Mouse (Mus musculus) thymus, postnatal 10 days (tissue): ENCODE measurements around the gene Usp22.
"Not testable (repeated sequence)": the region's sequence is repeated elsewhere in the genome, so short reads cannot be mapped to it uniquely, and the experiment has no call there.

Source experiments
- DNase-seq, 2 experiments: peaks; one replicate each; pipeline ENCODE4 v3.0.0; 2021; ENCODE audit warnings: low spot score in 2 of 2

Gene Usp22

GRCm38 (mm10) chr11:61143564-61144469 is 31.0 kb downstream of the Usp22 start:
- peak in 1 of 2 experiments; percentile 54 for DNase-seq

GRCm38 (mm10) chr11:61142941-61143530 is 31.8 kb downstream of the Usp22 start:
- DNase-seq = no peak

DNA sequence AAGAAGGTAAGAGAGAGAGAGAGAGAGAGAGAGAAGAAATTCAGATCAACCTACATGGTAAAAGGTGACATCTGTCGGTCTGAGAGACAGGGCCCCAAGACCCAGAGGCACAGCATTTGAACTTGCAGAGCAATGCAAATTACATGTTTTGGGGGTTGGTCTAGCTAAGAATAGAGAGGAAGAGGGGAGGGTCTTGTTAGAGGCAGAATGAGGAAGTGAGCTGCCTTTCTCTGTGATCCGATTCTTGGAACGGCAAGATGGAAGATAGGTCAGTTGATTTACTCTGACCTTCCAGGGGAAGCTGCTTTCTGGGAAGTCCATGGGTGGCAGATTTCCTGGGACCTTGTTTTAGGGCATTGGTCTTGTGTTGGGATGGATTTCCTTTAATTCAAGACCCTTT is 32.6 kb downstream of the Usp22 start:
- DNase-seq = peak; percentile 56 to 67

GRCm38 (mm10) chr11:61141693-61142092 is 33.2 kb downstream of the Usp22 start:
- no peak for DNase-seq

- DNase-seq = no peak
Measured at GRCm38 (mm10) chr11:61132943-61133342, 41.9 kb downstream of the Usp22 start.

DNA sequence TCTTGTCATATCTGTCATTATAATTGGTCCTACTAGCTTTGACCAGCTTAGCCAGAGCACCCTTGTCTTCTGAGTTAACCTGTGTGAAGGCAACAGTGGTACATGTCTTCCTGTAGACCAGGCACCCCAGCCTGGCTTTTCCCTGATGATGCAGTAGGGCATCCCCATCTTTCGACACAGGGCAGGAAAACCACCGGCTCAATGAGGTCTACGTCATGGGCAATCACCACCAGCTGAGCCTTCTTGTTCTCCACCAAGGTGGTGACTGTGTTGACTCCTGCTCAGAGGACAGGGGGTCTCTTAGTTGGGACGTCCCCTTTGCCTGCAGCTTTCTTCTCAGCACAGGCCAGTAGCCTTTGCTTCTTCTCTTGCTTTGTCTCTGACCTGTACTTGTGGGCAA is 44.2 kb downstream of the Usp22 start:
- DNase-seq = not testable (repeated sequence)

DNA sequence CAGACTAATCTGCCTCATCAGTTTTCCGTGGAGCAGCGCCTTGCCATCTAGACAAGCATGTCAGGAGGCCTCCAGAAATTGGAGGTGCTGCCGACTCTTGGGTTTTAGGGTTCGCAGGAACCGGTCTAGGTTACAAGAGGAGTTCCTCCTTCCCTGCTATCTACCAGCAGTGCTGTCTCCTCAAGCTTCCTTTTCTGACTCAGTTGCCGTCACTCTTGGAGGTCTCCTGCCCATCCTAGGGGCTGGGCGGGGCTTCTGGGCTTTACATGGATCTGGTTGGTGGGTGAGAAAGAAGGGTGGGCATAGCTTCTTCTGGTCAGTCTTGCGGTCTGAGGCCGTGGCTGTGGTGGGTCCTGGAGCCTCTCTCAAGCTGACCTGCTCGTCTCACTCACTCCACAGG is 45.5 kb downstream of the Usp22 start:
- no peak for DNase-seq

- no peak for DNase-seq
Measured at GRCm38 (mm10) chr11:61127421-61128055, 47.3 kb downstream of the Usp22 start.

GRCm38 (mm10) chr11:61126606-61127355 is 48.1 kb downstream of the Usp22 start, which contains the start of gene Tnfrsf13b:
Gene Tnfrsf13b, plus strand, starts transcription at chr11:61126755.
- no peak for DNase-seq

- no peak for DNase-seq
Measured at GRCm38 (mm10) chr11:61125970-61126369, 48.9 kb downstream of the Usp22 start.

GRCm38 (mm10) chr11:61123886-61124285 is 51.0 kb downstream of the Usp22 start:
- no peak for DNase-seq

GRCm38 (mm10) chr11:61122769-61123288 is 52.0 kb downstream of the Usp22 start:
- DNase-seq = no peak

DNA sequence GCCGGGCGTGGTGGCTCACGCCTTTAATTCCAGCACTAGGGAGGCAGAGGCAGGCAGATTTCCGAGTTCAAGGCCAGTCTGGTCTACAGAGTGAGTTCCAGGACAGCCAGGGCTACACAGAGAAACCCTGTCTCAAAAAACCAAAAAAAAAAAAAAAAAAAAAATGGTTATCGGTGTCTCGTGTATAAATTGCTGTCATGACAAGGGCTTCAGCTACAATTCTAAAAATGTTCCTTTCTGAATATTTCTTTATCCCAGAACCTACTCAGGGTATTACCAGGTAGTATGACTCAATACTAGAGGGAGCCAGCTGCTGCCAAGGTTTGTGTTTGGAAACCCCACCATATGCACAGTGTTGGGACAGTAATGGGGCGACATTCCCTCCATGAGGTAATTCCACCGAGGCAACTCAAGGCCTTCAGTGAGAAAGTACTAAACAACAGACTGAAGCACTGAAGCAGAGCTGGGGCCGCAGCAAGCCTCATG is 52.5 kb downstream of the Usp22 start:
- no peak for DNase-seq

- DNase-seq = no peak
Measured at GRCm38 (mm10) chr11:61119996-61120583, 54.8 kb downstream of the Usp22 start.

GRCm38 (mm10) chr11:61116226-61116625 is 58.6 kb downstream of the Usp22 start:
- DNase-seq = no peak

DNA sequence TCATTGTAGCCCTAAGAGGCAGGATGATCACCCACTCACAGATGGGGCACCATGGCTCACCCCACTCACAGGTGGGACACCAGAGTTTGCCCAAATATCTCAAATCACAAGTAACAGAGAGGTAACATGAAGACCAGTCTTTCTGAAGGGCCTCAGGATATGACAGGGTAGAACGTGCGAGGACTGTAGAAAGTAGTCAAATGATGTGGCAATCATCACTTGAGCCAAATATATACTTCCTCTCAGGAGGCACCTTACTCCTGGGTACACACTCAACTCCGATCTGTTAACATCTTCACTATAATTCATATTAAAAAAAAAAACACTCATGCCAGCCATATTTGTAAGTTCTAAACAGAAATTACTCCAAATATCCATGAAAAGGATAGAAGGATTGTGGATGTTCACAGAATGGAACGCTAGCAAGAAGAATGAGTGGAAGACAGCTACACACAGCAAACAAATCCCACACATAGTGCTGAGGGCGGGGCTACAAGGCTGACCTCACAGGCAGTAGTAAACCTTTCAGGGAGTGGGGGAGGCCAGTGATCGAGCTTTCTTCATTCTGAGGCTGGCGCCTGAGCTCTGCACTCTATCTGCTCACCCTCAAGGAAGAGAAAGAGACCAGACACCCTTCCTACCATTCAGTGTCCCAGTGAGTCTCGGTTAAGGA is 62.4 kb downstream of the Usp22 start:
- no peak for DNase-seq

DNA sequence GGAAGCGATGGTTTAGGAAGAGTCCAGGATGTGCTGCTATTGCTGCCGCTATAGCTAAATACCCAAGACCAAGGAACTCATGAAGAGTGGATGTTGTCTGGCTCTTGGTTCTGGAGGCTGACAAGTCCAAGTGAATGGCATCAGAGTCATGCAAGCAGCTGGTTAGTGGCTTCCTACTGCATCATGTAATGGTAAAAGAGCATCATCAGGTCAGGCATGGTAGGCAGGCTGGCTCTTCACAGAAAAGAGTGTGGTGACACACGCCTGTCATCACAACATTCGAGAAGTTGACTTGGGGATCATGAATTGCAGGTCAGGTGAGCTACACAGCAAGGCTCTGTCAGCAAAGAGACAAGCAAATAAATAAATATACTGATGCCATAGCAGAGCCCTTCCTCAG is 63.4 kb downstream of the Usp22 start:
- DNase-seq = no peak

DNA sequence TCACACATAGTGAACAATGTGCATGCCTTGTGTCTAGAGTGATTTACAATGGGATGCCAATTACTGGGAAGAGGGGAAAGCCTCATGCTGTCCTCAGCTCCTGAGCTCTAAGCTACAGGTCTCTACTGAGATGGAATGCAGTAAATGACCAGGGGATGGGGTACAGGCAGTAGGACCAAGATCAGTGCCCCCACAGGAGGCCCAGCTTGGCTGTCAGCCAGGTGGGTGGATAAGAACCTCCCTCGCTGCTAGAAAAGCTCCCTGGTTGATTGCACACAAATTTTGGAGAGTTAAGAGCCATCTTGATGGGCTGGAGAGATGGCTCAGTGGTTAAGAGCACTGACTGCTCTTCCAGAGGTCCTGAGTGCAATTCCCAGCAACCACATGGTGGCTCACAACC is 63.9 kb downstream of the Usp22 start:
- DNase-seq = no peak

DNA sequence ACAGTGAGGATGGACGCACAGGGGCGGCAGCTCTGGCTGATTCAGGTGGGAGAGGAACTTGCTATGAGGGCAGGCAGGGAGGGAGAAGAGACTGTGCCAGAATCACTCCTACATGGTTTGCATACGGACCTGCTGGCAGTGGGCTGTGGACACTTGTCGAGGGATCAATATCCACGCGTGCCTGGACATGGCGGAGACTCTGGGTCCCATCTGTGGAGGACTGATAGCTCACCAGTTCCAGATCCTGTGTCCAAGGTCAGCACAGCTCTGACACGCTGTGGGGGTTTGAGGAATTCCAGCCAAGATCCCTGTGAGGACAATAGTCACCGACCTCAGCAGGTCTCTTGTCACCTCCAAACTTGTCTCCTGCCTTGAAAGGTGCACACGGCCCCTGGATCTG is 64.7 kb downstream of the Usp22 start:
- no peak for DNase-seq

DNA sequence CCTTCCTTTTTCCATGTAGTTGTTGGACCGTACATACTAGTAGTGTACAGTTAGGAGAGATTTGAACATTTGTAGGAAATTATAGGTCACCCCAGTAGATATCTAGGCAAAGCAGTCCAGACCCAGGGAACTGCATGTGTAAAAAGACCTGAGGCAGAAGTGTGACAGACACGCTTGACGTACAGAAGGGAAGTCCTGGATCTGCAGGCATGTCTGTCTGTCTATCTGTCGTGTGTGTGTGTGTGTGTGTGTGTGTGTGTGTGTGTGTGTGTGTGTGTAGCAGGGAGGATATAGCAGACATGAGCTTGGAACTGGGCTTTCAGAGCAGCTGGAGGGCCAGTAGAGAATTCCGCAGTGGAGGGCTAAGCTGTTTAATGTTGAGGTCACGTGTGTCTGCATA is 65.1 kb downstream of the Usp22 start:
- no peak for DNase-seq
